ENCODE assay signal across 9 mouse cellular contexts in the genomic region with DNA sequence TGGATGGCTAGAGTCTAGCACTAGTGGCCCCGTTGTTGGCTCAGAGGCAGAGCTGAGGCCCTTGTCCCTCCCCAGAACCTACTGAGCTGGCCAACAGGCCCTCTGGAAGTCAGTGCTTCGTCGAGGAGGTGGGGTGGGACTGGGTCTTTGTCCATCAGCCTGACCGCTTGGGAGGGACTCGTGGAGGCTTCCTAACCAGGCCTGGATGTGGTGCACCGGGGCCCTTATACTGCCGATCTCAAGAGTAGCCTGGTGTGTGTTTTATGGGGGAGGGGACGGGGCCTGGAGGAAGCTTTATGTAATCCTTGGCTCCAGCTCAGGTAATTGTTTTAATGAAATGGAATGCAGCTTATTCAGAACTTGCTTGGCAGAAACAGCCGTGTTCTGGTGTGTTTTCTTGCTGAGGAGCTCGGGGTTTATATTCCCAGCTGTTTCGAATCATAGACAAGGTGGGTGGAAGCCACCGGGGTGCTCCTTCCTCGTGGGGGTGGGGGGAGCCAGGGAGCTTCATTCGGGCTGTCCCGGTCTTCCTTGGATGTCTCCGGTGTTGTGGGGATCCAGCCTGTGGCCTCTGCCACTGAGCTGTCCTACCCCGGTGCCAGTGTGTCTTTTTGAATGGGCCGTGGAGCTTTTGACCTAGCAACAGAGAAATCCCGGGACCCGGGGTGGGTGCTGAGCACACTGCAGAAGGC. TPM values are rescaled to one million over a fixed set of nuclear protein-coding genes. Genes with fewer than 3 reads are reported as not detected.
DNase-seq lines count a peak whose midpoint lies in the region; ATAC-seq lines count a peak whose summit lies in the region.
"Had no signal": no experiment of that assay in that cellular context is flagged by ENCODE, and none has a peak within 500 bp of the region (broad histone marks: within the 10 kb centered on the region; RNA-seq: fewer than 3 reads in every experiment).

No protein-coding gene starts in this region.

- no peaks in the 10 kb centered on the region for H3K27me3 ChIP-seq in hindbrain, embryonic 10.5 days (ENCODE audit: insufficient read depth, poor library complexity, severe bottlenecking)
- H3K27me3 ChIP-seq in hindbrain, embryonic 11.5 days (ENCODE audit: control insufficient read depth, insufficient read depth, low read length): no peaks in the 10 kb centered on the region
- no peaks in the 10 kb centered on the region for H3K27me3 ChIP-seq in embryonic facial prominence, embryonic 14.5 days (replicated peaks; ENCODE audit: control insufficient read depth, insufficient read depth, low read length)
- H3K27me3 ChIP-seq in midbrain, embryonic 13.5 days: no peaks in the 10 kb centered on the region

- WGBS in hindbrain, embryonic 10.5 days: 68% methylated on average over 20 of the region's 20 CpGs
- WGBS in hindbrain, embryonic 11.5 days: 65% methylated on average over 20 of the region's 20 CpGs
- WGBS in embryonic facial prominence, embryonic 14.5 days: 15% methylated on average over 20 of the region's 20 CpGs
- WGBS in midbrain, embryonic 13.5 days: 70% methylated on average over 20 of the region's 20 CpGs

- intact Hi-C loops in heart, postnatal 10 days (cut with DNase I): no loop called here

- H3K27ac ChIP-seq in hindbrain, embryonic 10.5 days: peak overlapping the region; percentile 75
- H3K27ac ChIP-seq in hindbrain, embryonic 11.5 days (ENCODE audit: low read depth, low read length): no peak overlapping the region
- H3K27ac ChIP-seq in embryonic facial prominence, embryonic 14.5 days (replicated peaks; ENCODE audit: low read depth, low read length): peak overlapping the region; percentile 93
- peak overlapping the region; percentile 37 for H3K27ac ChIP-seq in midbrain, embryonic 13.5 days

- no peak overlapping the region for H3K4me2 ChIP-seq in hindbrain, embryonic 11.5 days (replicated peaks; ENCODE audit: low read depth, low read length)
- peak overlapping the region; percentile 51 for H3K4me2 ChIP-seq in embryonic facial prominence, embryonic 14.5 days (ENCODE audit: low read depth, low read length)
- no peak overlapping the region for H3K4me2 ChIP-seq in midbrain, embryonic 13.5 days (replicated peaks)

- H3K9ac ChIP-seq in hindbrain, embryonic 11.5 days (ENCODE audit: low read depth, low read length): no peak overlapping the region
- peak overlapping the region; percentile 46 for H3K9ac ChIP-seq in embryonic facial prominence, embryonic 14.5 days (ENCODE audit: low read depth, low read length)
- no peak overlapping the region for H3K9ac ChIP-seq in midbrain, embryonic 13.5 days (replicated peaks)

- H3K36me3 ChIP-seq in hindbrain, embryonic 10.5 days: peaks cover 22% of the 10 kb centered on the region
- no peaks in the 10 kb centered on the region for H3K36me3 ChIP-seq in hindbrain, embryonic 11.5 days (ENCODE audit: control insufficient read depth, insufficient read depth, low read length)
- H3K36me3 ChIP-seq in embryonic facial prominence, embryonic 14.5 days (ENCODE audit: control insufficient read depth, insufficient read depth, low read length): no peaks in the 10 kb centered on the region
- H3K36me3 ChIP-seq in midbrain, embryonic 13.5 days: 0 out of 2 replicates have a peak, but pooled peaks cover 2% of the 10 kb centered on the region

- peaks cover 32% of the 10 kb centered on the region for H3K4me1 ChIP-seq in hindbrain, embryonic 10.5 days (replicated peaks)
- H3K4me1 ChIP-seq in hindbrain, embryonic 11.5 days (replicated peaks; ENCODE audit: control insufficient read depth, insufficient read depth, low read length): no peaks in the 10 kb centered on the region
- H3K4me1 ChIP-seq in embryonic facial prominence, embryonic 14.5 days (ENCODE audit: control insufficient read depth, insufficient read depth, low read length): peaks cover 18% of the 10 kb centered on the region
- peaks cover 9% of the 10 kb centered on the region for H3K4me1 ChIP-seq in midbrain, embryonic 13.5 days (replicated peaks)

- no peaks in the 10 kb centered on the region for H3K9me3 ChIP-seq in hindbrain, embryonic 10.5 days
- H3K9me3 ChIP-seq in hindbrain, embryonic 11.5 days (ENCODE audit: control insufficient read depth, low read length): no peaks in the 10 kb centered on the region
- H3K9me3 ChIP-seq in embryonic facial prominence, embryonic 14.5 days (ENCODE audit: control insufficient read depth, low read length): no peaks in the 10 kb centered on the region
- H3K9me3 ChIP-seq in midbrain, embryonic 13.5 days: no peaks in the 10 kb centered on the region
- H3K9me3 ChIP-seq: G1E had no signal

- H3K4me3 ChIP-seq in hindbrain, embryonic 10.5 days: no peak overlapping the region
- H3K4me3 ChIP-seq in hindbrain, embryonic 11.5 days (ENCODE audit: low read depth, low read length): no peak overlapping the region
- H3K4me3 ChIP-seq in embryonic facial prominence, embryonic 14.5 days (ENCODE audit: low read depth, low read length): 0 out of 2 replicates have a peak overlapping the region, but pooled peaks have one; percentile 8
- H3K4me3 ChIP-seq in midbrain, embryonic 13.5 days (replicated peaks): no peak overlapping the region

- ATAC-seq in hindbrain, embryonic 11.5 days (ENCODE audit: low FRiP score): no peak
- ATAC-seq in embryonic facial prominence, embryonic 14.5 days (ENCODE audit: low read depth): peak; percentile 89
- ATAC-seq in midbrain, embryonic 13.5 days: no peak
- ATAC-seq in granulocyte monocyte progenitor cell, adult 5-6 weeks (replicated peaks; ENCODE audit: poor library complexity, severe bottlenecking): no peak
- no peak for ATAC-seq in megakaryocyte progenitor cell, adult 5-6 weeks (replicated peaks; ENCODE audit: poor library complexity)

- DNase-seq in hindbrain, embryonic 10.5 days (ENCODE audit: low spot score): no peak
- DNase-seq in hindbrain, embryonic 11.5 days (ENCODE audit: low spot score): no peak
- peak; percentile 96 for DNase-seq in embryonic facial prominence, embryonic 14.5 days (ENCODE audit: low spot score)
- peak; percentile 85 to 88 for DNase-seq in heart, postnatal 10 days
- DNase-seq in kidney, postnatal 4 days: peak; percentile 54 to 72

RNA-seq across cellular contexts. Expression of a gene that starts 8.6 kb away (rescaled TPM):
- 32.6 and 42.6 TPM in 2 replicates for polyA plus RNA-seq in hindbrain, embryonic 10.5 days (2016; fragmentation: Nextera tagmentation; extraction: Ambion mirVana)
- polyA plus RNA-seq in hindbrain, embryonic 11.5 days (2014; fragmentation: Nextera tagmentation; extraction: Ambion mirVana): 9.0 and 10.1 TPM in 2 replicates
- 28.6 and 28.8 TPM in 2 replicates for polyA plus RNA-seq in embryonic facial prominence, embryonic 14.5 days (2014; fragmentation: Nextera tagmentation; extraction: Ambion mirVana)
- total RNA-seq in heart, postnatal 10 days (2021): 10 to 100 TPM; 58.9 to 64.7 TPM
- polyA plus RNA-seq in midbrain, embryonic 13.5 days (2015; fragmentation: Nextera tagmentation; extraction: Ambion mirVana): 16.2 and 18.3 TPM in 2 replicates
- total RNA-seq in granulocyte monocyte progenitor cell, adult 5-6 weeks (2014; fragmentation: Nextera tagmentation): 56.2 and 57.1 TPM in 2 replicates
- 110 and 111 TPM in 2 replicates for total RNA-seq in granulocyte monocyte progenitor cell, adult 5-6 weeks (2017)
- total RNA-seq in megakaryocyte progenitor cell, adult 5-6 weeks (2015): 40.4 and 52.8 TPM in 2 replicates
- 69.6 and 73.0 TPM in 2 replicates for total RNA-seq in megakaryocyte progenitor cell, adult 5-6 weeks (2017)

RNA-seq across cellular contexts. Expression of a gene that starts 30.5 kb away (rescaled TPM):
- polyA plus RNA-seq in hindbrain, embryonic 10.5 days (2016; fragmentation: Nextera tagmentation; extraction: Ambion mirVana): 17.2 and 17.3 TPM in 2 replicates
- 21.3 and 23.1 TPM in 2 replicates for polyA plus RNA-seq in hindbrain, embryonic 11.5 days (2014; fragmentation: Nextera tagmentation; extraction: Ambion mirVana)
- 13.9 and 20.3 TPM in 2 replicates for polyA plus RNA-seq in embryonic facial prominence, embryonic 14.5 days (2014; fragmentation: Nextera tagmentation; extraction: Ambion mirVana)
- 10 to 100 TPM; 14.3 to 20.2 TPM for total RNA-seq in heart, postnatal 10 days (2021)
- polyA plus RNA-seq in midbrain, embryonic 13.5 days (2015; fragmentation: Nextera tagmentation; extraction: Ambion mirVana): 26.1 and 28.7 TPM in 2 replicates
- 9.2 and 23.1 TPM in 2 replicates for total RNA-seq in granulocyte monocyte progenitor cell, adult 5-6 weeks (2014; fragmentation: Nextera tagmentation)
- total RNA-seq in granulocyte monocyte progenitor cell, adult 5-6 weeks (2017): 2.9 and 7.1 TPM in 2 replicates
- total RNA-seq in megakaryocyte progenitor cell, adult 5-6 weeks (2015): 9.8 and 12.3 TPM in 2 replicates
- 2.8 and 4.6 TPM in 2 replicates for total RNA-seq in megakaryocyte progenitor cell, adult 5-6 weeks (2017)

RNA-seq across cellular contexts. Expression of a gene that starts 44.2 kb away (rescaled TPM):
- polyA plus RNA-seq in hindbrain, embryonic 10.5 days (2016; fragmentation: Nextera tagmentation; extraction: Ambion mirVana): 1,124 and 1,374 TPM in 2 replicates
- 1,244 and 1,247 TPM in 2 replicates for polyA plus RNA-seq in hindbrain, embryonic 11.5 days (2014; fragmentation: Nextera tagmentation; extraction: Ambion mirVana)
- polyA plus RNA-seq in embryonic facial prominence, embryonic 14.5 days (2014; fragmentation: Nextera tagmentation; extraction: Ambion mirVana): 1,928 and 1,996 TPM in 2 replicates
- 100 to 1,000 TPM; 788 to 793 TPM for total RNA-seq in heart, postnatal 10 days (2021)
- 905 and 914 TPM in 2 replicates for polyA plus RNA-seq in midbrain, embryonic 13.5 days (2015; fragmentation: Nextera tagmentation; extraction: Ambion mirVana)
- 2,324 and 2,796 TPM in 2 replicates for total RNA-seq in granulocyte monocyte progenitor cell, adult 5-6 weeks (2014; fragmentation: Nextera tagmentation)
- total RNA-seq in granulocyte monocyte progenitor cell, adult 5-6 weeks (2017): 1,887 and 2,078 TPM in 2 replicates
- total RNA-seq in megakaryocyte progenitor cell, adult 5-6 weeks (2015): 3,223 and 3,257 TPM in 2 replicates
- total RNA-seq in megakaryocyte progenitor cell, adult 5-6 weeks (2017): 1,603 and 2,013 TPM in 2 replicates

RNA-seq across cellular contexts. Expression of a gene that starts 49.0 kb away (rescaled TPM):
- 0.51 TPM in 1 of 2 replicates, not detected in the other for polyA plus RNA-seq in hindbrain, embryonic 10.5 days (2016; fragmentation: Nextera tagmentation; extraction: Ambion mirVana)
- polyA plus RNA-seq in hindbrain, embryonic 11.5 days (2014; fragmentation: Nextera tagmentation; extraction: Ambion mirVana): 0.56 and 1.1 TPM in 2 replicates
- not detected in 2 replicates for polyA plus RNA-seq in embryonic facial prominence, embryonic 14.5 days (2014; fragmentation: Nextera tagmentation; extraction: Ambion mirVana)
- not detected for total RNA-seq in heart, postnatal 10 days (2021)
- not detected in 2 replicates for polyA plus RNA-seq in midbrain, embryonic 13.5 days (2015; fragmentation: Nextera tagmentation; extraction: Ambion mirVana)
- not detected in 2 replicates for total RNA-seq in granulocyte monocyte progenitor cell, adult 5-6 weeks (2014; fragmentation: Nextera tagmentation)
- total RNA-seq in granulocyte monocyte progenitor cell, adult 5-6 weeks (2017): not detected in 2 replicates
- not detected in 2 replicates for total RNA-seq in megakaryocyte progenitor cell, adult 5-6 weeks (2015)
- not detected in 2 replicates for total RNA-seq in megakaryocyte progenitor cell, adult 5-6 weeks (2017)
- total RNA-seq: G1E had no signal

RNA-seq across cellular contexts. Expression of a gene that starts 50.0 kb away (rescaled TPM):
- 56.9 and 57.5 TPM in 2 replicates for polyA plus RNA-seq in hindbrain, embryonic 10.5 days (2016; fragmentation: Nextera tagmentation; extraction: Ambion mirVana)
- 31.8 and 39.4 TPM in 2 replicates for polyA plus RNA-seq in hindbrain, embryonic 11.5 days (2014; fragmentation: Nextera tagmentation; extraction: Ambion mirVana)
- polyA plus RNA-seq in embryonic facial prominence, embryonic 14.5 days (2014; fragmentation: Nextera tagmentation; extraction: Ambion mirVana): 40.3 and 41.9 TPM in 2 replicates
- total RNA-seq in heart, postnatal 10 days (2021): 10 to 100 TPM; 47.2 to 51.7 TPM
- 48.6 and 49.1 TPM in 2 replicates for polyA plus RNA-seq in midbrain, embryonic 13.5 days (2015; fragmentation: Nextera tagmentation; extraction: Ambion mirVana)
- total RNA-seq in granulocyte monocyte progenitor cell, adult 5-6 weeks (2014; fragmentation: Nextera tagmentation): 26.9 and 43.5 TPM in 2 replicates
- 33.4 and 37.4 TPM in 2 replicates for total RNA-seq in granulocyte monocyte progenitor cell, adult 5-6 weeks (2017)
- total RNA-seq in megakaryocyte progenitor cell, adult 5-6 weeks (2015): 17.5 and 17.7 TPM in 2 replicates
- 33.2 and 35.3 TPM in 2 replicates for total RNA-seq in megakaryocyte progenitor cell, adult 5-6 weeks (2017)

Comparison
In these comparisons a context has a peak if more than half of its experiments do, and no peak if none do; other contexts are left out.
1. DNase-seq: peak in embryonic facial prominence, embryonic 14.5 days (single experiment), heart, postnatal 10 days (2 of 2) and kidney, postnatal 4 days (2 of 2); none in hindbrain, embryonic 10.5 days (single experiment) and hindbrain, embryonic 11.5 days (single experiment).